Mouse (Mus musculus): Measurements from ENCODE around the gene Tnn.

The Tnn gene

DNA sequence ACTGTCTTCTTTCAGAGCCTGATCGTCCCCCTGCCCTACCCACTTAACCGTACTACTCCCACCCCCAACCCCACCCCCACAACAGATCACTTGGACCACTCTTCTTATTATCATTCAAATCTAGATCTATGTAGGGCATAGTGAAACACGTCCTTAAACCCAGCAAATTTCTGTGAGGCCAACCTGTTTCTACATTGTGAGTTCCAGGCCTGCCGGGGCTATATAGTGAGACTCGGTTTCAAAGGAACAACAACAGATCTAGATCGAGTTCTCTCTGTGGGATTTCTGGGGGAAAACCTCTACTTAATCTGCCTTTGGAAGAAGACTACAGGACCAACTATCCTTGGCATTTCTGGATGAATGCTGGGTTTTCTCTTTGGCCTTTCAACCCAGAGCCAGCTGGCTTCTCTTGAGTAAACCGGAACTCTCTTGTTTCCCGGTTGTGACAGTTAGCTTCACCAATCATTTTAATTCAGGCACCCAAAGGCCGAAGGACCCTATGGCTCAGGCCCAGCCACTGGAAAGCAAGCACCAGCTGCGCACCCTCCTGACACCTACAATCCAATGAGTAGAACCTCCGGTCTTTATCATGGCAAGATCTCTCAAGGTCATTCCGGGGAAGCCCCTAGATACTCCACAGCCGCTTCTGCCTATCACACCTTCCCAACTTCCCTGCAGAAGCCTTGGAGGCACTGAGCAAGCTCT, 110.0 kb downstream of the Tnn start:
- DNase-seq (ENCODE audit: low spot score): no peak

DNA sequence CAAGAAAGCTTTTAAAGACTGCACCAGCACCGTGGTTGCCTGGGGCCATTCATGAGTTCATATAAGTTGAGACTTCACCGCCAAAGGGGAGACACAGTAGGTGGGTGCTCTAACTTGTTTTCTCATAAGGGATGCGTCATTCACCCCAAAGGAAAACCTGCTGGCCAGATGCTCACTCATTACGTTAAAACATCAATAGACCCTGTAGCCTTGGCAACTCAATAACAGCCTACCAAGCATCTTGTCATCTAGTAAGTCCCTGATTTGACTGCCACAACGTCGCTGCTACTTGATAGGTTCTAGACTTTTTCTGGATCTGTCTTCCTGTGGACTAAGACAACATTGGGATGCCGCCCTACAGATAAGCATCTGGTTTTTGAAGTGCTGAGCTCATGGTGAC, 111.0 kb downstream of the Tnn start:
- no peak for DNase-seq (ENCODE audit: low spot score)

DNA sequence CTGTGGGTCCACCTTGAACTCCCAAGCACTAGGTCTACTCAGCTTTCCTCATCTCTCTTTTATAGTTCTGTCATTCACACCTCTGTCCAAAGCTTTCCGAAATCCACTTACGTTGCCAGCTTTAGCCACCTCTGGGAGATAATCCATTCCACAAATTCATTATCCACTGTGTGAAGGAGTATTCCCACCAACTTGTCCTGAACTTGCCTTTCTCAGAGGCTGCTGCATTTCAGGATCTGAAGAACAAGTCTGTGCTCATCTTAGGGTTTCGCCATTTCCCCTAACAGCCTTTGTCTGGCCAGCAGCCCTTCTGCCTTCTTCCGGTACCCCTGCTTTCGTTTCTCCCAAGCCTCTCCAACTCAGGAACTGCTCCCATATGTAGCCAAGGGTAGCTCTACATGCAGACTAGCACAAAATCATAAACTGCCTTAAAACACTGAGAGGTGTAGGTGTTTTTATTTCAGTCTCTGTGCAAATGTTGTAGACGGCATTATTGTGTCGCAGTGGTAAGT, 112.1 kb downstream of the Tnn start:
- no peak for DNase-seq (ENCODE audit: low spot score)

DNA sequence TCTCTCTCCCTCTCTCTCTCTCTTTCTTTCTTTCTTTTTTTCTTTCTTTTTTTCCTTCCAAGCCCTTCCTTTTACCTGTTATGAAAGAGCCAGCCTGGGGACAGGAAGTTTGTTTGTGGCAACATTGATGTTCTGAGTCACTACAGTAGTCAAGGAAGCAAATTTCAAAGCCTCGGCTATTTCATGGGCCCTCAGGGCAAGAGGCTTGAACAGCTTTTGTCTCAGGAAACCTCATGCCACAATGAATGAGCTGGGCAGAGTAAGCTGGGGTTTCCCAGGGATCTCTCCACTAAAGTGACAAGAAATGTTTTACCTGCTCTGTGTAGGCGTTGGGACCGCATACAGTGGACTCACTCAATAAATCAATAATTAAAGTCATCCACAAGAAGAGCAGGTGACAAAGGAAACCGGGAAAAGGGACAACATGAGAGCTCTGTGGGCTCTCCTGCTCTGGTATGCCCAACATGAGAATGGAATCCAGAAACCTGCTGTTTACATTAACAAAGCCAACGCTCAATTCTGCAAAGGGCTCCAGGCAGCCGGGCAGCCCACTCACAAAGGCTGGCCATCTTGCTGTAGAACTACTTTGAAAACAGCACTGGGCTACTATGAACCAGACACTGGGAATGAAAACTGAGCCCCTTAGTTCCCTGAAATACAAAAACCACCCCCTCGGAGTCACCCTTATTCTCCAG, 113.3 kb downstream of the Tnn start:
- no peak for DNase-seq (ENCODE audit: low spot score)

DNA sequence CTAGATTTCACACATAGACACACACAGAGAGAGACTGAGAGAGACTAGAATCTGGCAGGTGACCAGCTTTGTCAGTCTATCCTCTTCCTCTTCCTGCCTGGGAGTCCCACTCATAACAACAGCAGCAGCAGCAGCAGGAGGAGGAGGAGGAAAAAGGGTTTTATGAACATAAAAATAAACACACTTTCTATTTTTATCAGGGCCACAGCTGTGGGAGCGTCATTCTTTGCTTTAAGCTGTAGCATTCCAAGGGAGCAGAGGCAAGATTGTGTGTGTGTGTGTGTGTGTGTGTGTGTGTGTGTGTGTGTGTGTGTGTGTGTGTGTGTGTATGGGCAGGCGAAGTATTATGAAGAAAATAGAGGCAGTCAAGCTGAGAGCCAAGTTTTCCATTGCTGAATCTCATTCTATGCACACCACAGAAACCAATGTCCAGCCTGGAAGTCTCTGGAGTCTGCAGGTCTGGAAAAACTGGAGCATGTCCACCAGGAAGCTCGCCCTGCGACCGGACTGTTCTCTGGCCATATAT, 116.3 kb downstream of the Tnn start:
- no peak for DNase-seq (ENCODE audit: low spot score)

DNA sequence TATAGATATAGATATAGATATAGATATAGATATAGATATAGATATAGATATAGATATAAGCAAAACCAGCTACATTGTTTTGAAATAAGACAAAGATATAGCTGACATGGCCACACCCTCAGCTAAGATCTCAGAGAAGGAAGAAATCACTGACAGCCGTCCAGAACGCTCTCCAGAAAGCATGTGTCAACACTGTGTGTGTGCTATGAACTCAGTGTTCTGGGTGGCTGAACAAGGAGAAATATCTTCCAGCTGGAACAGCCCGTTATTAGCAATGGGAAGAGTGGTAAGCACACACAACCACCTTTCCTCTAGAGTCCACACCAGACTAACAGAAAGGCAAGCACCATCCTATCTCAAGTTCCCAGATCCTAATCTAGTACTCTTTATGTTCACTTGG, 117.8 kb downstream of the Tnn start:
- no peak for DNase-seq (ENCODE audit: low spot score)
